Mouse (Mus musculus): ENCODE results near the gene Ppp1r7. TPM values are rescaled to one million over a fixed set of nuclear protein-coding genes. Genes with fewer than 3 reads are reported as not detected.
"Not testable (repeated sequence)": the region's sequence is repeated elsewhere in the genome, so short reads cannot be mapped to it uniquely, and the experiment has no call there.

Gene Ppp1r7
- 3.6 and 4.7 TPM in 2 replicates for polyA plus RNA-seq (2012; rRNA removed)

- peak; percentile 92 for DNase-seq (ENCODE audit: low read depth, low spot score)
- WGBS: under 1% methylated on average over 63 of the region's 63 CpGs
These were observed at the start of gene Ppp1r7, which contains the start of gene Pask for GRCm38 (mm10) chr1:93342648-93343503. TSS of gene Ppp1r7 (plus strand) at chr1:93342854. TSS of gene Pask (minus strand) at chr1:93343482.

- WGBS: 82% methylated on average over 3 of the region's 3 CpGs
These were observed 48.2 kb upstream of the Ppp1r7 start for GRCm38 (mm10) chr1:93294491-93294890.

DNA sequence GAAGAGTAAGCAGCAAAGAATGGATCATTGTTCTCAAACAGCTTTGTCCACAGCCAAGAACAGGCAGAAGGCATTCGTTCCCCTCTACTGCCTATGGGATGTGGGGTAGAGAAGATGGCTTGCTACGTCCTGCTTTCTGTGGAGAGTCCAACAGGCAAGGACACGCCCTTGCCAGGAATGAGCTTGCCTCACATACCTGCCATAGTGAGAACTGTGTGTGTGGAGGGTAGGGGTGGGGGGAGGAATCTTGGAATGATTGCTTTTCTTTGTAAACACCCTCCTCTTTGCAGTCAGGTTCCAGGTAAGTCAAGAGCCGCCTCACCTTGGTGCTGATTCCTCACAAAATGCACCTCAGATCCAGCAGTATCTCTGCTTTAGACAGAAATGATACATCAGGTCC is 42.9 kb upstream of the Ppp1r7 start:
- no peak for DNase-seq (ENCODE audit: low read depth, low spot score)

More at GRCm38 (mm10) chr1:93294491-93294890, 48.2 kb upstream of the Ppp1r7 start:
- not testable (repeated sequence) for DNase-seq (ENCODE audit: low read depth, low spot score)

GRCm38 (mm10) chr1:93300578-93300977 is 42.1 kb upstream of the Ppp1r7 start:
- 91% methylated on average over 3 of the region's 3 CpGs for WGBS
- DNase-seq (ENCODE audit: low read depth, low spot score): no peak

More for the DNA sequence above, 42.9 kb upstream of the Ppp1r7 start:
- WGBS: 55% methylated on average over 4 of the region's 4 CpGs

- 4% methylated on average over 36 of the region's 36 CpGs for WGBS
- peak; percentile 66 for DNase-seq (ENCODE audit: low read depth, low spot score)
These were observed 36.9 kb upstream of the Ppp1r7 start, which contains the start of gene Mterf4 for GRCm38 (mm10) chr1:93305581-93306337. TSS of gene Mterf4 (minus strand) at chr1:93305915.

DNA sequence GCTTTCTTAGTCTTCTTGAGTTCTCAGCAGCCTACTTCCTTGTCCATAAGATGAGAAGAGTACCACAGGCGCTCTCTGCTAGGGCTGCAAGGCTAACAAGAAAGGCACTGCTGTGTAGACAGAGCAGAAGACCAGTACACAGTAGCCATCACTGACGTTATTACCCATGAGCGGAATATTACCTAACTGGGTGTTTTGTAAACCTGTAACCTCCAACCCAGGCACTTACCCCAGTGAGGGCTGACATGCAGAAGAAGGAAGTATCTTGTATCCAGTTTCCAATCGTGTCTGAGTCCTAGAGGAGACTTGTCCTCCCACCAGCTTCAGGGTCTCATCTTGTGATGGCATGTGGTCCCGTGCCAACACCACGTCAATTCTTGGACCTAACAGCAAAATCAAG is 18.7 kb upstream of the Ppp1r7 start:
- no peak for DNase-seq (ENCODE audit: low read depth, low spot score)
- WGBS: 91% methylated on average over 6 of the region's 6 CpGs

DNA sequence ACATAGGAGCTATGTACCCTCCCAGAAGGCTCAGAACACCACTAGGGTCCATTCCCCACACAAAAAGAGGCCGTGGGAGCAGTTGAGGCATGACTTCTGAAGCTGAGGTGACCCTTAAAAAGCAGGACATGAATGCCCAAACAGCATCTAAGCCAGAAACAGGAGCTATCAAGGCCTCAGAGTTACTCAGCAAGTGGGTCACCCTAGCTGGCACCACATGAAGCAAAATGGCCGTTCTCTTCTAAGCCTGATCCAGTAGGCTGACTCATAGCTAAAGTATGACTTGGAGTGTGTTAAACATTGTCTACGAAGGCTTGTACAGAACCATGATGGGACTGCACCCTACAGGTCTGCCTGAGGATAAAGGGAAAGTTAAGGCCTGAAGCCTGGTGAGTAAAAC is 16.2 kb upstream of the Ppp1r7 start:
- no peak for DNase-seq (ENCODE audit: low read depth, low spot score)
- 68% methylated on average over 3 of the region's 3 CpGs for WGBS

DNA sequence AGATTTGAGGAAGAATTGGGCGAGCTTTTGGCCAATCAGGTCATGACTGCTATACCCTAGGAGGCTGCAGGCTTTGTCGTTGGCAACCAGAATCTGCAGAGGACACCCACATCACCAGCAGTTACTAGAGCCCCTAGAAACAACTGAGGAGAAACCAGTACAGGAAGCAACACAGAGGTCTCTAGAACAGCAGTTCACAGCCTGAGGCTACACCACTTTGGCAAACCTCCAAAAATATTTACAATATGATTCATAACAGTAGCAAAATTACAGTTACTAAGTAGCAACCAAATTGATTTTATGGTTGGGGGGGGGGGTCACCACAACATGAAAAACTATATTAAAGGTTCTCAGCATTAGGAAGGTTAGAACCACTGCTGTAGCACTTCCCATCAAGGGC is 8.0 kb upstream of the Ppp1r7 start:
- WGBS: 89% methylated on average over 2 of the region's 2 CpGs

GRCm38 (mm10) chr1:93343504-93344047 is 922 bp downstream of the Ppp1r7 start:
- WGBS: under 1% methylated on average over 39 of the region's 39 CpGs
- peak; percentile 94 for DNase-seq (ENCODE audit: low read depth, low spot score)

More for the DNA sequence above, 8.0 kb upstream of the Ppp1r7 start:
- no peak for DNase-seq (ENCODE audit: low read depth, low spot score)

GRCm38 (mm10) chr1:93347176-93347575 is 4.5 kb downstream of the Ppp1r7 start:
- no peak for DNase-seq (ENCODE audit: low read depth, low spot score)
- WGBS: 90% methylated on average over 5 of the region's 5 CpGs

DNA sequence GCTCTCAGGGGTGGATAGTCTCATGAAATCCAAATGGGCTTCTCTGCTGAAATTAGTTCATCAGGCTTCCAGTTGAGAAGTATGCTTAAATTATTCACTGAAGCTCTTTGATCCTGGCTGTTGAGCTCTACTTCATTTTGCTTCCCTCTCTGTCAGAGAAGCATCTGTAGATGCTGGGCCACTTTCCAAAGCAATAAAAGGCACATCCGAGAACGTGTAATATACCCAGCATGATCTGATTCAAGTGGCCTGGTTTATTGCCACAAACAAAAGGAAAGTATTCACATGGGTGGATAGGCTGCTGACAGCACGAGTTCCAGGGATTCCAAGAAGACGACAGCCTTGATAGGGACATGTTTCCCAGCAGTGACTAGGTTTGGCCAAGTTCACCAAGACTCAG is 7.0 kb downstream of the Ppp1r7 start:
- WGBS: 9% methylated on average over 4 of the region's 4 CpGs
- no peak for DNase-seq (ENCODE audit: low read depth, low spot score)

DNA sequence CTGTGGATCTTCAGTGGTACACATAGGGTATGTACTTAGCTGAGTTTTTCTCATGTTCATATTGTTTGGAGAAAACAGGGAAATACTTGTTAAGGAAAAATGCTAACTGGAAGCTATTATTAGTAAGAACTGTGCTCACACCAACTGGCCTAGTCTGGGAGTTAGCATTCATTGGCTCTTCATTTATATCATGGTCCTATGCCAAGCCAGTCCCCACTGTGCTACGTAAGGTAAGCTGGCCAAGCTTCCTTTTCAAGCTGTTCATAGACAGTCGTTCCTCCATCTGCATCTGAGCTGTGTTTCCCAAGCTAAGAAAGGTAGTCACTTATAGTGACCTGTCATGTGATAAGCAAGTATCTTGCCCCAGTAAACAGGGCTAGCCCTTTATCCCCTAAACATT is 10.1 kb downstream of the Ppp1r7 start:
- no peak for DNase-seq (ENCODE audit: low read depth, low spot score)
- 91% methylated on average over 2 of the region's 2 CpGs for WGBS

DNA sequence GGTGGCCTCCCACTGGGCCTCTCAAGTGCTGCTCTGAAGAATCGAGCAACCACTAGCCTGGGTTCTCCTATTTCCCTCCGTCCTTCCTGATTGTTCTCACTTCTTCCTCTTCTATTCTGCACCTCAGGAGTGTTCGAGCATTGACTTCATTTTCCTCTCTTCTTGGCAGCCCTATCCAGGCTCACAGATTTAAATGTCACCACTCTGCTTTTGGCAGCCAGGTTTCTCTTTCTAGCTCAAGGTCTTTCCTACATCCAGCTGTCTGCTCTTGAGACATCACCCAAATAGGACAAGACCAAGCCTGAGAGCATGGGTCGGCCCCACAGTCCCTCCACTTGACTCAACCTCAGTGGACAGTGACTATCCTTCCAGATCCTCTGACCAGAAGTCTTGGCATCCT is 20.0 kb downstream of the Ppp1r7 start:
- 84% methylated on average over 4 of the region's 4 CpGs for WGBS

DNA sequence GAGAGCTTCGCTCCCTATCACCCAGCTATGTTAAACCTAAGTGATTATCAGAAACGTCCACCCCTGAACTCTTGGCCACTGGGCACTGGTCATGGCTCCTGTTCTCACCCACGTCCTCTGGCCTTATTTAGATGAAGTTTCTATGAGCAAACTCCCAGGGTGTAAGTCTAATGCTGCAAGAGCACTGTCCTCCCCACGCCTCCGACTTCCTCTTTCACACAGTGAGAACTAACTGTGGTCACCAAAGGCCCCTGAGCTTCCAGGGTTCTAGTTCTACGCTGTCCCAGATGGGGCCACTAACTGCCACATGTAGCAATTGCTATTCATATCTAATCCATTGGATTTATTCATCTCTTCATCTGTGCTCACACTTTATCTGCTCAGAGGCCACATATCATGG is 23.0 kb downstream of the Ppp1r7 start:
- WGBS: 93% methylated on average over 6 of the region's 6 CpGs
- DNase-seq (ENCODE audit: low read depth, low spot score): no peak

More for the DNA sequence above, 20.0 kb downstream of the Ppp1r7 start:
- DNase-seq (ENCODE audit: low read depth, low spot score): no peak

GRCm38 (mm10) chr1:93373665-93374064 is 31.0 kb downstream of the Ppp1r7 start, which contains the start of gene Ano7:
TSS of gene Ano7 (plus strand) at chr1:93373930.
- peak; percentile 14 for DNase-seq (ENCODE audit: low read depth, low spot score)
- 28% methylated on average over 4 of the region's 4 CpGs for WGBS

GRCm38 (mm10) chr1:93377307-93377706 is 34.7 kb downstream of the Ppp1r7 start:
- DNase-seq (ENCODE audit: low read depth, low spot score): no peak
- WGBS: 58% methylated on average over 5 of the region's 5 CpGs

DNA sequence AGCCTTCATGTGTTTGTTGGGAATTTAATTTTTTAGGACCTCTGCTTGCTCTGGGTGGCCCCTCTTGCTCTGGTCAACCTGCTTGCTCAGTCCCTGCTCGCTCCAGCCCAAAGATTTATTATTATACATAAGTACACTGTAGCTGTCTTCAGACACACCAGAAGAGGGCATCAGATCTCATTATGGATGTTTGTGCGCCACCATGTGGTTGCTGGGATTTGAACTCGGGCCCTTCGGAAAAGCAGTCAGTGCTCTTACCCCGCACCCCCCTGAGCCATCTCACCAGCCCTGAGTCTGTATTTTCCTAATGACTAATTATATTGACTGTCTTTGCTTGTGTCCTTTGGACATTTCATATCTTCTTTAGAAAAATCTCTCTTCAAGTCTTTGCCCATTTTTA is 36.5 kb downstream of the Ppp1r7 start:
- 77% methylated on average over 5 of the region's 5 CpGs for WGBS
- no peak for DNase-seq (ENCODE audit: low read depth, low spot score)

GRCm38 (mm10) chr1:93387198-93387597 is 44.5 kb downstream of the Ppp1r7 start:
- WGBS: 32% methylated on average over 2 of the region's 2 CpGs
- no peak for DNase-seq (ENCODE audit: low read depth, low spot score)

GRCm38 (mm10) chr1:93388906-93389305 is 46.3 kb downstream of the Ppp1r7 start:
- WGBS: 81% methylated on average over 2 of the region's 2 CpGs
- no peak for DNase-seq (ENCODE audit: low read depth, low spot score)

Data from large intestine, adult 2 months (tissue).